Mouse (Mus musculus): Measurements from ENCODE around the gene Stkld1.

The Stkld1 gene

DNA sequence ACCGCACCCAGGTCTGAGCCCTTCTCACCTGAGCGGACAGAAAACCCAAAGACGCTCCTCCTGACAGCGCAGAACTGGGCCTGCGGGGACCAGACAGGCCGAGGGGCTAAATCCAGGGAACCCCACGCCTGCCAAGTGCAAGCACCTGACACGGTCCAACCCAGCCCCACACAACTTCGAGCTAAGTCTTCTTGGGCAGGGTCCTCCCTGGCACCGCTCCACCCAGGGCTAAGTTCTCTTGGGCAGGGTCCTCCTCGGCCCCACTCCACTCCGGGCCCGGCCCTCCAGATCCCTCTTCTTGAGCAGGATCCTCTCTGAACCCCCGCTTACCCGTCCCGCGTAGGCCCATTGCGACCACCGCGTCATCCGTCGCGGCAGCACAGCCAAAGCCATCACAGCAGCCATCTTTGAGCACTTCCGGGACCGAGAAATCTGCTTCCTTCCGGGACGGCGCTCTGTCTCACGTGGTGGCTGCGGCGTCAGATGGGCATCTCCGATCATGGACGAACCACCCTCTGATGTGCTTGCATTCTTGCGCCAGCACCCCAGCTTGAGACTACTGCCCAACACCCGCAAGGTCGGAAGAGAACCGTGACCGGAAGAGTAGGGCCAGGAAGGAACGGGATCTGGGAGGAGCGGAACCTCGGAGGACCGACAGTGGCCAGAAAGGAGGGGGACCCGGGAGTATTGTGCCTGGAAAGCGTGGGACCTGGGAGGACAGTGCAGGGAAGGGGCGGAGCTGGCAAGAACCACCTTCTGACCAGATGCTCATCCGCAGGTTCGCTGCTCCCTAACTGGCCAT lies 17.7 kb upstream of the Stkld1 start, which contains the start of the genes Surf2 and Surf1:
Gene Surf2 (plus strand): TSS at position 441 of the 802 bp plus-strand sequence.
Gene Surf1 (minus strand): TSS at position 604 of the 802 bp plus-strand sequence.
- peak; percentile 74 for DNase-seq (ENCODE audit: low read depth, low spot score)

DNA sequence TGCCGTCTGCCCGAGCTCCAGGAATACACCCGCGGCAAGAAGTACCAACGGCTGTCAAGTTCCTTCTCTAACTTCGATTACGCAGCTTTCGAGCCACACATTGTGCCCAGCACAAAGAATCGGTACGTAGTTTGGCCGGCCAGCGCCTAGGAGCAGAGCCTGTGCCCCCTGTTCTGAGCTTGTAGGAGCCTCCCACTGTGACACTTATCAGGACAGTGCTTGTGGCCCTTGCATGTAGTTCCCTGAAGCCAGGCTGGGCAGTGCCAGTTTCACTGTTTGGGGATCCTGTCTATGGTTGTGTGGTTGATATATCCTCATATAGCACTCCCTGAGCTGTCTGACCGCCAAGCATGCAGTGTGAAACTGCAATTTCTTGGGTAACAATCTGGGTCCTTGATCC lies 17.1 kb upstream of the Stkld1 start:
- DNase-seq (ENCODE audit: low read depth, low spot score) = no peak

- no peak for DNase-seq (ENCODE audit: low read depth, low spot score)
Measured at GRCm38 (mm10) chr2:26919684-26920083, 14.2 kb upstream of the Stkld1 start.

- no peak for DNase-seq (ENCODE audit: low read depth, low spot score)
Measured at GRCm38 (mm10) chr2:26920190-26920855, 13.5 kb upstream of the Stkld1 start.

DNA sequence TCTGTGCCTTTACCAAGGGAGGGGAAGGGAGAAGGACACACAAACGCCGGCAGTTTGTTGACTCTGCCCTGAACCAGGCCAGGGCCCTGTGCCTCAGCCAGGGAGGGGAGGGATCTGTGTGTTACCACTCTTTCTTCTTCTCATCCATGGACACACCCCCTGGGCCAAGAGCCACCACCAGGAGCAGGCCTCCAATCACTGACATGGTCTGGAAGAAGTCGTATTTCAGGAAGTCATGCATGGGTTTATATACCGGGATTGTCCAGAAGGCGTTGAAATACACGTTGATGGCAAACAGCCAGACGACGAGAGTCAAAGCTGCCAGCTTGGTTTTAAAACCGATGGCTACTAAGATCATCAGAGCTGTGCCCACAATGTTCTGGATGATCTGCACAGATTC lies 12.1 kb upstream of the Stkld1 start:
- DNase-seq (ENCODE audit: low read depth, low spot score) = no peak

GRCm38 (mm10) chr2:26927745-26928476 lies 5.9 kb upstream of the Stkld1 start:
- DNase-seq (ENCODE audit: low read depth, low spot score) = no peak

DNA sequence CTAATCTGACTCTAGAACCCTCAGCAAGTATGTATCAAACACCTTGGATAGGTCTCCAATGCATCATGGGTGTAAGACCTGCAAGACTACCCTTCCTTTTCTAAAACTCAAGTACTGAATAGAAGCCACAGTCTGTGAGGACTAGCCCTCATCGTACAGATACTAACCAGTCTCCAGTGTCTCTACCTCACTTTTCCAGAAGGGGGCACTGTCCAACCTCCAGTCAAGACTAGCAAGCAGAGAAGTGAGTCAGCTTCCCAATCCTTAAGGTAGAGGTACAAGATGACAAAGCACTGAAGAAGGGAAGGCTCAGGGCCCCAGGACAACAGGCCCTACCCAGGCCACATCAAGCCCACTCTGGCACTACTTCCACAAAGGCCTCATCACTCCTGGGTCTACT lies 3.5 kb upstream of the Stkld1 start:
- DNase-seq (ENCODE audit: low read depth, low spot score) = peak; percentile 58

GRCm38 (mm10) chr2:26932473-26933303 lies 1.2 kb upstream of the Stkld1 start:
- DNase-seq (ENCODE audit: low read depth, low spot score) = peak; percentile 9

GRCm38 (mm10) chr2:26935286-26935685 lies 1.4 kb downstream of the Stkld1 start:
- no peak for DNase-seq (ENCODE audit: low read depth, low spot score)

DNA sequence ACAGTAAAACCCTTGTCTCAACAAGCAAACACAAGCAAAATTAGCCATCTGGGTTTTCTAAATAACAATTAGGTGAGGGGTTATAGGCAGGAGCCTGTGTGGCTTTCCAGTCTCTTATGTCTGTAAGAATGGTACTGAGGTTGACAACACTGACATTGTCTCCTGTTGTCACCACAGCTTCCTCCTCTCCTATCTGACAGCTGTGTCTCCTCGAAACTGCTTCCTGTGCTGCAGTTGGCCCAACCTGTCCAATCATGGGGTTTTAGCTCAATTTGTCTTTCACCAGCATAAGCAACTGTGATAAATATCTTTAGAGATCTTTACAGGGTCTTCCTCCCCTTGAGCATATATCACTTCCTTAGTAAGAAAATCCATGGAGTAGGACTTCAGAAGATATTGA lies 2.6 kb downstream of the Stkld1 start:
- DNase-seq (ENCODE audit: low read depth, low spot score) = no peak

DNA sequence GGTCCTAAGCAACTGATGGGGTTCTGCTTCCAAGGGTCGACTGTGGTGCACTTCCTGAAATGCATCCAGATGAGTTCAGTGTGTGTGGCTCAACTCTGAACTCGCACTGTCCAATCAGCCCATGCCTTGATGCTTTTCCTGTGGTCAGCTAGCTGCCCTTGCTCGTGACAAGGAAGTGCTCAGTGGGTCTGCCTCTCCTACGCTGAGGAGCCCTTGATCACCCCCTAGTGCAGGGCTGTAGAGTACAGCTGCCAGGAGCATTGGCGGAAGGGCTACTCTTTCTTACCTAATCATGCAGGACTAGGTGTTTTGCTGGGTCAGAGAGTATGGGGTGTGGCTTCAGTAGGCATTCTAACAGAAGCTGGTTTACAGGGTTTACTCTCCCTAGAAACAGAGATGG lies 7.7 kb downstream of the Stkld1 start:
- DNase-seq (ENCODE audit: low read depth, low spot score) = no peak

DNA sequence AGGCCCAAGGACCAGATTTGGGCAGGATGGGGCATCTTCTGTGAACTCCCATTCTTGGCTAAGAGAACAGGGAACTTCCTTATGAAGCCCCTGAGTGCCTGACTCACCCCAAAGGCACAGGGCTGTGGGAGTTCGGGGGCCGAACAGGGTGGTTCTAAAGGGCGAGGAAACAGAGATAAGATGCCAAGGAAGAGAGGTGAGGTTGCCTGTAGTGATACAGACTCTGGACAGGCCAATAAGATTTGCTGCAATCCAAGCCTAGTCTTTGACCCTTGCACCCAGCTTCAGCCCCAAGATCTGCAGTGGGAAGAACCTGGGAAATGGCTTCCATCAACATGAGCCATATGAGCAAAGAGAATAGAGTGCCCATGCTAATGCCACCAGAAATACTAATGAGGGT lies 9.4 kb downstream of the Stkld1 start:
- no peak for DNase-seq (ENCODE audit: low read depth, low spot score)

DNA sequence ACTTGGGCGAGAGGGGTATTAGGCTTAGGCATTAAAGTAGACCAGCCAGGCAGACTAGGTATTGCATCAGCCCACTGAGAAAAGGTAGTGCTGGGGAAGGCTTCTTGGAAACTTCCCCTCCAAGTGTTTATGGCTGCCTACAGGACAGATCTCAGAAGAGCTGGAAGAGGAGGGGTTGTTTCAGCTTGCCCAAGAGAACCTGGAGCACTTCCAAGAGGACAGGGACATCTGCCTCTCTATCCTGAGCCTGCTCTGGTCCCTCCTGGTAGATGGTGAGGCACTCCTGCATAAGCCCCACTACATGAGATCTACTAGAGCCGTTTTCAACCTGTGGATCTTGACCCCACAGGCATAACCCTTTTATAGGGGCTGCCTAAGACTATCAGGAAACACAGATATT lies 16.6 kb downstream of the Stkld1 start:
- DNase-seq (ENCODE audit: low read depth, low spot score) = no peak

GRCm38 (mm10) chr2:26951346-26951905 lies 17.6 kb downstream of the Stkld1 start:
- DNase-seq (ENCODE audit: low read depth, low spot score) = no peak

GRCm38 (mm10) chr2:26952193-26952592 lies 18.3 kb downstream of the Stkld1 start:
- no peak for DNase-seq (ENCODE audit: low read depth, low spot score)

GRCm38 (mm10) chr2:26952866-26953265 lies 19.0 kb downstream of the Stkld1 start:
- DNase-seq (ENCODE audit: low read depth, low spot score) = no peak

DNA sequence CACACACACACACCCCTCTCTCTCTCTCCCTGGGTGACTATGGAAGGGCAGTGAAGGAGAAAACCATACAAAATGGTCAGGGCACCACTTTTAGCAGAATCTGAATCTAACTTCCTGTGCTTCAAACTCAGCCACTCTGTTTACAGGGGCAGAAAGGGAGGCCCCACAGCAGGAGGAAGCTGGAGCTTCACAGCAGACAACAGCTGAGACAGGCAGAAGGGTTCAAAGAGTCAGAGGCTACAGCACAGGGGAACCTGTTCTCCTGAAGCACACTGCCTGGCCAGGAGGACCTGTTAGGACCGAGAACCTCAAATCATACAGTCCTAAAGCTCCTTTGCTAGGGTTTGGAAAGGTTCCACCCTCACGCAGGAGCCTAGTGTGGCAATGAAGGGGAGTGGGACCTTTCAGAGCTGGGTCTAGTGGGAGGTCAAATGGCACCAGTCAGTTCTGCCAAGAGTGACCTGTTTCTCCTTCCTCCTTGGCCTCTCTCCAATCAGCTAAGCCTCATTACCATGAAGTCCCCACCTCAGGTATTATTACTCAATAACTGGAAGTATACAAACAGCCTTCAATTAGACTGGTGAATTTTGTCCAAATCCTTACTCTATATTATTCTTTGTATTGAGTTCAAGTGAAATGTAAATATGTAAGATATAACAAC lies 21.0 kb downstream of the Stkld1 start:
- no peak for DNase-seq (ENCODE audit: low read depth, low spot score)

GRCm38 (mm10) chr2:26956811-26957487 lies 23.1 kb downstream of the Stkld1 start:
- DNase-seq (ENCODE audit: low read depth, low spot score) = no peak

GRCm38 (mm10) chr2:26957488-26957859 lies 23.6 kb downstream of the Stkld1 start:
- DNase-seq (ENCODE audit: low read depth, low spot score) = no peak

GRCm38 (mm10) chr2:26960756-26961155 lies 26.9 kb downstream of the Stkld1 start:
- DNase-seq (ENCODE audit: low read depth, low spot score) = no peak
